Mouse (Mus musculus) cortical plate, adult 2 months (tissue): ENCODE results near the gene Efcab10.
A peak's percentile ranks its signal among the peaks of the same experiment; 100 is the strongest.

ENCODE experiments used
- CTCF ChIP-seq: fragments of 200-500 bp; IDR thresholded peaks from 2 replicates; pipeline ENCODE4 v1.5.1; 2011; ENCODE audit warnings: mild to moderate bottlenecking, control low read depth, low read length; ENCODE audit not compliant: insufficient read depth; ENCODE audit errors: extremely low read depth
- POLR2A ChIP-seq: fragments of 200-500 bp; IDR thresholded peaks from 2 replicates; pipeline ENCODE4 v1.6.1; 2011; ENCODE audit warnings: mild to moderate bottlenecking, low read length, control low read depth; ENCODE audit not compliant: insufficient read depth; ENCODE audit errors: extremely low read depth

- TF ChIP-seq CTCF (peak; percentile 65), POLR2A (peak; percentile 66)
Observed at GRCm38 (mm10) chr12:33429387-33430160, 34.9 kb downstream of the Efcab10 start, which contains the start of gene Twistnb.
